21 mouse cellular contexts compared by ENCODE assay signal in the genomic region with DNA sequence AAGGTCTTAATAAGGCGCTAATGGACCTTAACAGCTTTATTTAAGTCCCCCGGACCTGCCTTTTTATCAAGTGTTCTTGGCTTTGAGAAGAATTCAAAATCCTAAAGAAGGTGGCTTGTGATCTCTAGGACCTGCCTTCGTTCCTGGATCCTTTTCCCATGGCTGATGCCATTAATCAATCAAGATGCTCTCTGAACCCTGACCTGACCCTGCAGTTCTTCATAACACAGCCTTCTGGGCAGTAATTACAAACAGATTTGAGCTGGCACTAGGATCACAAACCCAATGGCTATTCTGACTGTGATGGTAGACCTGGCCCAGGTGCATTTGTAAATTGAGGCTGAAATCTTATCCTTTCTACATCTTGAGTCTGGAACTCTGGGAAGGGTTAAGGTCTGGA.
A peak's percentile ranks its signal among the peaks of the same experiment; 100 is the strongest.
DNase-seq lines count a peak whose midpoint lies in the region; ATAC-seq and TF ChIP-seq lines count a peak whose summit lies in the region.
"Had no signal": no experiment of that assay in that cellular context is flagged by ENCODE, and none has a peak within 500 bp of the region (broad histone marks: within the 10 kb centered on the region; RNA-seq: fewer than 3 reads in every experiment).

No protein-coding gene starts in this region.

- no peak overlapping the region for H3K4me3 ChIP-seq in liver, adult 2 months (ENCODE audit: insufficient read depth, low read depth, low read length)
- H3K4me3 ChIP-seq in liver, embryonic 11.5 days (ENCODE audit: low read depth, low read length): no peak overlapping the region
- H3K4me3 ChIP-seq: embryonic facial prominence, embryonic 12.5 days; forebrain, embryonic 15.5 days; heart, embryonic 13.5 days; hindbrain, embryonic 13.5 days had no signal

- 69% methylated on average over 3 of the region's 3 CpGs for WGBS in liver, adult 2 months
- 72% methylated on average over 3 of the region's 3 CpGs for whole genome bisulfite sequencing in liver, embryonic 11.5 days

- no peak for TF ChIP-seq POLR2A in liver, adult 2 months (IDR thresholded peaks at IDR 0.05; ENCODE audit: extremely low read depth, insufficient read depth, low read length)

- no peak overlapping the region for H3K27ac ChIP-seq in liver, adult 2 months (replicated peaks; ENCODE audit: insufficient read depth, low read depth, low read length)
- H3K27ac ChIP-seq in liver, embryonic 11.5 days (ENCODE audit: low read depth, low read length): no peak overlapping the region
- H3K27ac ChIP-seq: embryonic facial prominence, embryonic 12.5 days; forebrain, embryonic 15.5 days; heart, embryonic 13.5 days; hindbrain, embryonic 13.5 days; hindbrain, postnatal 0 days had no signal

- H3K9ac ChIP-seq in liver, adult 2 months (ENCODE audit: low read depth, low read length): no peak overlapping the region
- H3K9ac ChIP-seq in liver, embryonic 11.5 days (ENCODE audit: low read depth, low read length): no peak overlapping the region
- H3K9ac ChIP-seq: embryonic facial prominence, embryonic 12.5 days; forebrain, embryonic 15.5 days; heart, embryonic 13.5 days; hindbrain, embryonic 13.5 days had no signal

- no peak for ATAC-seq in liver, embryonic 11.5 days (replicated peaks; ENCODE audit: low FRiP score)
- ATAC-seq: activated CD4-positive, CD25-positive, alpha-beta regulatory T cell, adult 4 months; forebrain, embryonic 15.5 days; hindbrain, postnatal 0 days; Patski had no signal

- H3K27me3 ChIP-seq in liver, adult 2 months (ENCODE audit: control insufficient read depth, insufficient read depth, low read length): no peaks in the 10 kb centered on the region
- H3K27me3 ChIP-seq in liver, embryonic 11.5 days (replicated peaks; ENCODE audit: control insufficient read depth, insufficient read depth, low read length): no peaks in the 10 kb centered on the region
- H3K27me3 ChIP-seq: CH12.LX; embryonic facial prominence, embryonic 12.5 days; forebrain, embryonic 15.5 days; heart, embryonic 13.5 days; hindbrain, embryonic 13.5 days; Patski had no signal

- no peaks in the 10 kb centered on the region for H3K36me3 ChIP-seq in liver, adult 2 months (ENCODE audit: control insufficient read depth, insufficient read depth, low read length)
- H3K36me3 ChIP-seq in liver, embryonic 11.5 days (ENCODE audit: control insufficient read depth, insufficient read depth, low read length): no peaks in the 10 kb centered on the region
- H3K36me3 ChIP-seq: embryonic facial prominence, embryonic 12.5 days; forebrain, embryonic 15.5 days; heart, embryonic 13.5 days; hindbrain, embryonic 13.5 days had no signal

- no peaks in the 10 kb centered on the region for H3K79me2 ChIP-seq in liver, adult 2 months (ENCODE audit: control insufficient read depth, insufficient read depth, low read length)

- peaks cover 3% of the 10 kb centered on the region for H3K4me1 ChIP-seq in liver, adult 2 months (ENCODE audit: control insufficient read depth, insufficient read depth, low read length)
- H3K4me1 ChIP-seq in liver, embryonic 11.5 days (replicated peaks; ENCODE audit: control insufficient read depth, insufficient read depth, low read length): no peaks in the 10 kb centered on the region
- H3K4me1 ChIP-seq: forebrain, embryonic 15.5 days; hindbrain, embryonic 13.5 days had no signal

- DNase-seq in liver, adult 2 months (ENCODE audit: extremely low read depth, low read depth, low spot score): peak; percentile 86
- no peak for DNase-seq in liver, embryonic 11.5 days (ENCODE audit: low spot score)
- peak; percentile 70 for DNase-seq in embryo, embryonic 11 days
- peak; percentile 48 for DNase-seq in forelimb bud, embryonic 11.5 days (ENCODE audit: low read depth, low spot score)
- DNase-seq in yolk sac, embryonic 10.5 days (ENCODE audit: low spot score): peak; percentile 16
- no peak for DNase-seq in gastrocnemius, postnatal 4 days (ENCODE audit: low spot score in 2 of 2)
- DNase-seq in cerebellum, postnatal 25 days: no peak
- DNase-seq: adrenal gland, adult 2 months; adrenal gland, postnatal 25 days; cerebellum, adult 18-20 months; cerebellum, adult 9-11 months; gastrocnemius, postnatal 10 days; heart, postnatal 36 days had no signal

- no peak overlapping the region for H3K4me2 ChIP-seq in liver, embryonic 11.5 days
- H3K4me2 ChIP-seq: embryonic facial prominence, embryonic 12.5 days; forebrain, embryonic 15.5 days; heart, embryonic 13.5 days; hindbrain, embryonic 13.5 days had no signal

- TF ChIP-seq CTCF in liver, adult 2 months (IDR thresholded peaks at IDR 0.05; ENCODE audit: low read depth, low read length): no peak

- no peaks in the 10 kb centered on the region for H3K9me3 ChIP-seq in liver, embryonic 11.5 days (ENCODE audit: control insufficient read depth, low read length)
- H3K9me3 ChIP-seq: embryonic facial prominence, embryonic 12.5 days; forebrain, embryonic 15.5 days; heart, embryonic 13.5 days; hindbrain, embryonic 13.5 days had no signal

Comparison
In these comparisons a context has a peak if more than half of its experiments do, and no peak if none do; other contexts are left out.
1. DNase-seq: peak in liver, adult 2 months (single experiment), embryo, embryonic 11 days (single experiment), forelimb bud, embryonic 11.5 days (single experiment) and yolk sac, embryonic 10.5 days (single experiment); none in liver, embryonic 11.5 days (single experiment), gastrocnemius, postnatal 4 days (0 of 2) and cerebellum, postnatal 25 days (0 of 2).